Mouse (Mus musculus): ENCODE data around the gene Trdmt1. TPM values are rescaled to one million over a fixed set of nuclear protein-coding genes. Genes with fewer than 3 reads are reported as not detected.

Gene Trdmt1
- total RNA-seq, 1 experiment from 2014 or later = 15.0 TPM

DNA sequence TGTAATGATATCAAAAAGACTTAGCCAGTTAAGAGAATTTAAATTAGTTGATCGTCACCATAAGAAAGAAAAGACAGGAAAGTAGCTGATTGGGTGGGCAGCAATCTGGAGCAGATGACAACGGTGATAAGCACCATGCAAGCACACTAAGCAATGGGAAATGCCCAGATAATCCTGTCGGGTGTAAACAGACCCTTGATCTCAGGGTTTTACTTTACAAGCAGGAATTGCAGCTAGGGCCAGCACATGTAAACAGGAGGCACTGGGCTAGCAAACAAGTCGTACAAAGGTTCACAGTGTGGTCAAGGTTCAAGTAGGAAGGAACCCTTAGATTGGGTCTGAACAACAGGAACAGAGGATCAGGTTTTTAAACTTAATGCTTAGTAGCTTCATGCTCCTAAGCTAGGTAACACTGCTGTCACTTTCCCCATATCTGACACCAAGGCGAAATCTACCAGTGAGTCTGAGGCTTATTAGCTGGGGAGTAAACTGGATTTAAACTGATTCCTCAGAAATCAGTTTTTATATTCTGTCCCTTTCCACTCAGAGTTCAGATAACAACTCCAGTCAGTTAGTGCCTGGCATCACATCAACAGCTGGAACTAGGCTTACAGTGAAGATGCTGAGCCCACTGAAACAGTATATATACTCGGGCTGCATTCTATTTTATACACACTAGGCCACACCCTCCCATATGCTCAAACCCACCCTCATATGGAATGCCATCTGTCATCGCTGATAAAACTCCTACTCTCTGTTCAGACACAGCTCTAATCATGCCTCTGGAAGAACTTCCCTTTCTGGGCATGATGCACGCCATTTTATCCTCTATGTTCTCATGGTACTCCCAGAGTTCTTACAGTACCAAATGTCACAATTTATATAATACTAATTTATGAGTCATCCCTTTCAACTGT lies 20.7 kb downstream of the Trdmt1 start:
- ATAC-seq (replicated peaks; ENCODE audit: insufficient number of reproducible peaks, low FRiP score, low TSS enrichment, poor library complexity, severe bottlenecking) = no peak

DNA sequence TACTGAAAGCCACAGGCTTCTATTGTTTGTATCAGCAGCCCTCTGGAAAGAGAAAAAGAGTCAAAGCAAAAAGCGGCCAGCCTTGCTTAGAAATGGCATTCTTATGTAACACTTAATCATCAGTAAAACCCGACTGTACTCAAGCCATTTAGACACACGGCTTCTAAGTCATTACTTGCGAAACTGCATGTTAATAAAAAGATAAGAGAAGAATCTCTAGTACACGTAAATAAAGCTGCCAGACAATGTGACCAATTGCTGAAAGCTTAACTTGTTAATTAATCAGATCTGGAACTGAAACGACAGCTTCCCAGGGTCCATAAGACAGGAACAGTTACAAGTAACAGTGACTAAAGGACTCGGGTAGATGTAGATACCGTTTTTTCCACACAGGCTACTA lies 22.4 kb downstream of the Trdmt1 start:
- no peak for ATAC-seq (replicated peaks; ENCODE audit: insufficient number of reproducible peaks, low FRiP score, low TSS enrichment, poor library complexity, severe bottlenecking)

DNA sequence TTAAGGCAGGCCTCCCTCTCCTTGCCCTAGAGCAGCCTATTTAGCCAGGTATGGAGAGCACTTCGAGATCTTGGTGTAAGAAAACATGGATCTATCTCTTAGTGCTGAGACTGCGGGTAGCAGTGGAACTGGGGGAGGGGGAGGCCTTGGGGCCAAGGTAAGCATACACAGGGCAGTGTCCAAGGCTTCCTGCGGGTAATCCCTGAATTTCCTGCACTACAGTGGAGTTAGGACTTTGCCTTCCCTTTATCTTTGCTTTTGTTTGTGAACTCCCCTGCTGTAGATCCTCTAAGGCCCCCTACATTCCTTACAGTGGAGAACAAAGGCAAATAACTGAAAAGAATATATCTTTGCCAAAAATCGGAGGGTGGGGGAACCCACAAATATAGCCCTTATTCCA lies 29.5 kb downstream of the Trdmt1 start:
- no peak for ATAC-seq (replicated peaks; ENCODE audit: insufficient number of reproducible peaks, low FRiP score, low TSS enrichment, poor library complexity, severe bottlenecking)

DNA sequence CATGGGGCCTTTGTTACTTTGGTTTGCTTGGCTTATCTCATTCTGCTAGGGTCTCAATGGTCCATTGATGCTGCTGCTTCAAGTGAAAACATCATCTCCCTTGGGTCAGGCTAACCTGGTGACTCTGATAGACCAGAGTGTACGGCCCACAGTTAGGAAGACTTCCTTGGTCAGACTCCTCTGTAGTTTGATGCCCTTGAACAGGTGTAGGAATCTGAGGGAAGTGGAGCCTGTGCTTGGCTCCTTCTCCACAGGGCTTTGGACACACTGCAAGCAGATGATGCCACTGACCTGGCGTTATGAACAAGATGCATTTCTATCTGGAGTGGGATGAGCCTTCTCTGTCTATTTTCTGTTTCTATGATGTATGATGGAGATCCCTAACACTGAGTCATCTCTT lies 41.8 kb downstream of the Trdmt1 start:
- ATAC-seq (replicated peaks; ENCODE audit: insufficient number of reproducible peaks, low FRiP score, low TSS enrichment, poor library complexity, severe bottlenecking) = no peak

- ATAC-seq (replicated peaks; ENCODE audit: insufficient number of reproducible peaks, low FRiP score, low TSS enrichment, poor library complexity, severe bottlenecking) = no peak
Observed at GRCm38 (mm10) chr2:13501553-13501952, 42.9 kb downstream of the Trdmt1 start.

DNA sequence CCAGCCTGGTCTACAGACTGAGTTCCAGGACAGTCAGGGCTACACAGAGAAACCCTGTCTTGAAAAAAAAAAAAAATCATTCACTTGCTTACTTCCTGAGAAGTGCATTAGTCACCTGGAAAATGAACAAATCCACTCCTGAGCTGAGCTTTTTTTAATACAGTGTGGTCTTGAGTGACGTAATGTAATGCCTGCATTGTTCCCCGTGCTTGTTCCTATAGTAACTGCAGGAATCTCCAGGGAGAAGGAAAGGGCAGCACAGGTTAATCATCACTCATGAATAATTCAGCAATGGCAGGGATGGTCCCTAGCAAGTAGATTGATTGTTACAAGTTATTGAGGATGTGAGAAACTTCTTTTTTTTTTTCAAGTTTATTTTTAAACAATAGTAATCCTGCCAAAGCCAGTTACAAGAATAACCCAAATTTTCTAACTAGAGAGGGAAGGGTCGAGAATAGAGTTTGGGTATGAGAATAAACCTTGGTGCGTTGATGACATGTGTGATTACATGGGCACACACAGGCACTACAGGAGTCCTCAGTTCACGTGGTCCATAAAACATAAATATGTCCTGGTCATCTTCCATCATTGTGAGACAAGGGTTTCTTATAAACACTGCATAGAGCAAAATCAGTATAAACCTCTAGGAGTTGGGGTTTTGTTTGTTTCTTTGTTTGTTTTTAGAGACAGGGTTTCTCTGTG lies 44.0 kb downstream of the Trdmt1 start:
- ATAC-seq (replicated peaks; ENCODE audit: insufficient number of reproducible peaks, low FRiP score, low TSS enrichment, poor library complexity, severe bottlenecking) = no peak

- ATAC-seq (replicated peaks; ENCODE audit: insufficient number of reproducible peaks, low FRiP score, low TSS enrichment, poor library complexity, severe bottlenecking) = no peak
Observed at GRCm38 (mm10) chr2:13499196-13499595, 45.3 kb downstream of the Trdmt1 start.

DNA sequence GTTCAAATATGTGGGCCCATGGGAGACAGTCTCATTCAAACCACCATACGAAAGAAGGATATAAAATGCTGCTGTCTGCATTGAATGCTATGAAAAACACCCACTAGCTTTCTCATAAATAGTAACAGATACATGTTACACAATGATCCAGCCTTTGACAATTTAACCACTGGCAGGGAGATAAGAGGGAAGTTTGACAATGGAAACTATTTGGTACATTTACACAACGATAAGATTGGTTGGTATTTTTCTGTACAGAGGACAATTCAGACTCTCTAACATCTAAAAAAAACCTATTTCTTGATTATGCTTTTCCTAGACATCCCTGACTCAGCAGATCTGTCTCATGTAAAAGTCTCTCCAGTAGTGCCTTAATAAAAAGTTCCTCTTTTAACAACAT lies 48.4 kb downstream of the Trdmt1 start:
- no peak for ATAC-seq (replicated peaks; ENCODE audit: insufficient number of reproducible peaks, low FRiP score, low TSS enrichment, poor library complexity, severe bottlenecking)

GRCm38 (mm10) chr2:13492927-13493326 lies 51.5 kb downstream of the Trdmt1 start:
- no peak for ATAC-seq (replicated peaks; ENCODE audit: insufficient number of reproducible peaks, low FRiP score, low TSS enrichment, poor library complexity, severe bottlenecking)

- ATAC-seq (replicated peaks; ENCODE audit: insufficient number of reproducible peaks, low FRiP score, low TSS enrichment, poor library complexity, severe bottlenecking) = no peak
Observed at GRCm38 (mm10) chr2:13491734-13492133, 52.7 kb downstream of the Trdmt1 start, which contains the start of gene Cubn. TSS of gene Cubn (minus strand) at chr2:13491813.

DNA sequence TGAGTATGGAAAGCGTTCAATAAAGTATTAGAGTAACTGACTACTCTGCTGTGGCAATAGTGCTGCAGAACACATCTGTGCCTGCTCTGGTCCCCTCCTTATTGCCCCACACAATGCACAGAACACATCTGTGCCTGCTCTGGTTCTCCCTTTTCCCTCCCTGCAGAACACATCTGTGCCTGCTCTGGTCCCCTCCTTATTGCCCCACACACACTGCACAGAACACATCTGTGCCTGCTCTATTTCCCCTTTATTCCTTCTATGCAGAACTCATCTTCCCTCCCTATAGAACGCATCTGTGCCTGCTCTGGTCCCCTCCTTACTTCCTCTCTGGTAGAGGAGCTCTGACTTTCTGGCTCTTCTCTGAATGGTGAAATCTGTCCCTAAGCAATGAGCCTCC lies 54.0 kb downstream of the Trdmt1 start:
- ATAC-seq (replicated peaks; ENCODE audit: insufficient number of reproducible peaks, low FRiP score, low TSS enrichment, poor library complexity, severe bottlenecking) = no peak; the same call in 1 of the 2 replicates

GRCm38 (mm10) chr2:13486470-13486869 lies 58.0 kb downstream of the Trdmt1 start:
- no peak for ATAC-seq (replicated peaks; ENCODE audit: insufficient number of reproducible peaks, low FRiP score, low TSS enrichment, poor library complexity, severe bottlenecking)

DNA sequence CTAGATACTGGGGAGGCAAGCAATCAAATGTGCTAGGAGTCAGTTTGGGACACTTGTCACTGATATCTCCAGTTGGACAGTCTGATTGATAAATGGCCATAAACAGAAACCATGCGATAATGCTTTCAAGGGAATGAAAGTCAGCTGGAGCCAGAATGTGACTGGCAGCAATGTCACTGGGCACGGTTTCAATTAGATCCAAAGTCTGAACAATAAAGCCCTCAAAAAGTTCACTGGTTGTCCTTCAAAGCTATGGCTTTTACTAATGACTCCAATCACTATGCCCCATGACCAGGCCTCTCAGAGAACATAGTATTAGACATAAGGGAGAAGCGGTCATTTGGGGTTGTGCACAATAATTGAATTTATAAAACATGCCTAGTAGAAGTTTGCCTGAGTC lies 59.9 kb downstream of the Trdmt1 start:
- no peak for ATAC-seq (replicated peaks; ENCODE audit: insufficient number of reproducible peaks, low FRiP score, low TSS enrichment, poor library complexity, severe bottlenecking)

DNA sequence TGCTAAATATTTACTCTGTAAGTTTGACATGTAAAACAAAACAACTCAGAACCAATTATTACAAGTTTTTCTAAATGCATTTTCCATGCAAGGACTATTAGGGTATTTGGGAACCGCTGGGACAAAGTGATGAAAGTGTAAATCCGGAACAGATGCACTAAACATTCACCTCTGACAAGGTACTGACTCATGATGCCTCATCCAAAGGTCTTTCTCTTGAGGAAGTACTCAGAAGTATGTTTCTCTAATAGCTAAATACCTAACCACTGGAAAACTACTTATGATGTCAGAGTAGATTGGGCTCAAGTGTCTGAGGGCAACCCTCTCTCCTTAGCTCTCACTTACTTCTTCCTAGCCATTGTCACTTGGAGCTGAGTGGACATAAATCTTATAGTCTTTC lies 63.7 kb downstream of the Trdmt1 start:
- no peak for ATAC-seq (replicated peaks; ENCODE audit: insufficient number of reproducible peaks, low FRiP score, low TSS enrichment, poor library complexity, severe bottlenecking)

DNA sequence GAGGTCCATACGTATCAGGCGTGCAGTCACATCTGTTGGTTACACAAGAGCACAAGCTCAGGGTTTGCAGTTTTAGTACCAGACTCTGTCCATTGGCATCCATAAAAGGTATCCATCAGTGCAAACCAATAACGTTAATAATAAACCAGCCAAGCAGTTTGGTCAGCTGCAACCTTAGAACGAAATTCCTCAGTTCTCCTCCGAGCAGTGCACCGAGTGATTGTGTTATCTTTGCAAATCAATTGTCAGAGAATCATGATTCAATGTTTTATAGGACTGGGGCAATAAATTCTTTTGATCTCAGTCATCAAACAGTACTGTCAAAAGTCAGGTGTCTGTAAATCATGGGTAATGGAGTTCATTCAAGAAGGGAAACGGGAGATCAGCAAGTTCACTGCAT lies 65.3 kb downstream of the Trdmt1 start:
- no peak for ATAC-seq (replicated peaks; ENCODE audit: insufficient number of reproducible peaks, low FRiP score, low TSS enrichment, poor library complexity, severe bottlenecking)

DNA sequence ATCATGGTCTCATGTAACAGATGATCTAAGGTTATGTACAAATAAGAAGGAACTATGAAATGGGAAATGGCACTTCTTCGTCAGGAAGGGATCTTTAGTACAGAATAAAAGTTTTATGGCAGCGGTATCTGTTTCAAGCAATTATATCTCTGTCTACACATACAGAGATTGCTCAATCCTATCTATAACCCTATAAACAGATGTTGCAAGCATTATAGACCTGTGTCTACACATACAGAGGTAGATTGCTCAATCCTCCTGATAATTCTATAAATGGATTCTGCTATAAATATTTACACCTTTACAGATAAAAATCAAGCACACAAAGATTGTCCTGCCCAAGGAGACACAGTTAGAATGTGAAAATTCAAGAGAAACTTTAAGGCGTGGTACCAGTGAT lies 74.4 kb downstream of the Trdmt1 start:
- ATAC-seq (replicated peaks; ENCODE audit: insufficient number of reproducible peaks, low FRiP score, low TSS enrichment, poor library complexity, severe bottlenecking) = no peak

- ATAC-seq (replicated peaks; ENCODE audit: insufficient number of reproducible peaks, low FRiP score, low TSS enrichment, poor library complexity, severe bottlenecking) = no peak
Observed at GRCm38 (mm10) chr2:13469641-13470040, 74.8 kb downstream of the Trdmt1 start.

DNA sequence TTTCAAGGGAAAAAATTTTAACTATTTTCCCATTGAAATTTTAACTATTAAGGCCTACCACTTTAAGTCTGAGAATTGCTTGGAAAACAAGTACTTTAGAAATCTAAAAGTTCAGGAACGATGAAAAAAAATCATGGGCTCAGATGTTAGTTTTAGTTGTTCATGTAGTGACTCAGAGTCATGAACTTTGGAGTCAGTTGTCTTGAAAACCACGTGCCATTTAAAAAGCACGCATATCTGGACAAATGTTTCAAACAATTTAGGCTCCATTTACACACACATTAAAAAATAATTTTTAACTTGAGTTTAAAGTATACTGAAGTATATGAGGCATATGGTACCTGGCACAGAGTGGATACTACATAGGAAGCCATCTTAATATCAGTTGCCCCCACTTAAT lies 77.8 kb downstream of the Trdmt1 start:
- no peak for ATAC-seq (replicated peaks; ENCODE audit: insufficient number of reproducible peaks, low FRiP score, low TSS enrichment, poor library complexity, severe bottlenecking)
